Mouse (Mus musculus) thymus, postnatal 36 days (tissue): ENCODE data around the gene Rnf26.
A peak's percentile ranks its signal among the peaks of the same experiment; 100 is the strongest.

ENCODE experiments used
- DNase-seq, 2 experiments: peaks; one replicate each; pipeline ENCODE4 v3.0.0; 2022; ENCODE audit warnings: mixed read lengths in 2 of 2

Gene Rnf26

GRCm38 (mm10) chr9:44088877-44089608 is 24.3 kb downstream of the Rnf26 start:
- DNase-seq, result peak; percentile 38 to 50

GRCm38 (mm10) chr9:44087761-44088455 is 25.4 kb downstream of the Rnf26 start:
- DNase-seq, result no peak

GRCm38 (mm10) chr9:44086960-44087359 is 26.4 kb downstream of the Rnf26 start:
- no peak for DNase-seq

GRCm38 (mm10) chr9:44085741-44086665 is 27.3 kb downstream of the Rnf26 start:
- no peak for DNase-seq

- DNase-seq, result no peak
Observed at GRCm38 (mm10) chr9:44085276-44085675, 28.0 kb downstream of the Rnf26 start.

GRCm38 (mm10) chr9:44084659-44085229 is 28.6 kb downstream of the Rnf26 start:
- DNase-seq, result peak; percentile 82 to 84

GRCm38 (mm10) chr9:44084236-44084635 is 29.1 kb downstream of the Rnf26 start:
- no peak for DNase-seq

- no peak for DNase-seq
Observed at GRCm38 (mm10) chr9:44083392-44084121, 29.8 kb downstream of the Rnf26 start.

- no peak for DNase-seq
Observed at GRCm38 (mm10) chr9:44082266-44082665, 31.1 kb downstream of the Rnf26 start.

- no peak for DNase-seq
Observed at GRCm38 (mm10) chr9:44081581-44081980, 31.7 kb downstream of the Rnf26 start.

GRCm38 (mm10) chr9:44080953-44081352 is 32.4 kb downstream of the Rnf26 start:
- no peak for DNase-seq

- DNase-seq, result no peak
Observed at GRCm38 (mm10) chr9:44079997-44080780, 33.1 kb downstream of the Rnf26 start.

GRCm38 (mm10) chr9:44078955-44079756 is 34.2 kb downstream of the Rnf26 start:
- no peak for DNase-seq

GRCm38 (mm10) chr9:44078136-44078797 is 35.0 kb downstream of the Rnf26 start:
- no peak for DNase-seq

- DNase-seq, result no peak
Observed at GRCm38 (mm10) chr9:44077266-44077910, 35.9 kb downstream of the Rnf26 start.

- DNase-seq, result peak in 1 of 2 experiments; percentile 41
Observed at GRCm38 (mm10) chr9:44076764-44077120, 36.6 kb downstream of the Rnf26 start.

- no peak for DNase-seq
Observed at GRCm38 (mm10) chr9:44075996-44076763, 37.1 kb downstream of the Rnf26 start.

- DNase-seq, result no peak
Observed at GRCm38 (mm10) chr9:44075276-44075995, 37.9 kb downstream of the Rnf26 start.
